Mouse (Mus musculus) common myeloid progenitor, adult 5-6 weeks (primary cell): ENCODE measurements around the gene D17Wsu92e. TPM values are rescaled to one million over a fixed set of nuclear protein-coding genes. Genes with fewer than 3 reads are reported as not detected.

ENCODE experiments used
- ATAC-seq: replicated peaks from 2 replicates; pipeline ENCODE4 v1.8.0; 2016; ENCODE audit warnings: low read depth, mild to moderate bottlenecking, moderate TSS enrichment, inconsistent platforms; ENCODE audit not compliant: poor library complexity, severe bottlenecking
- total RNA-seq: library from RNA; stranded (forward); fragments of 200-1000, 187-1606 nt; gene quantifications from 2 replicates; pipeline ENCODE4 v1.2.3, GENCODE M21; 2017

D17Wsu92e gene
- total RNA-seq, 1 experiment from 2014 or later, result 69.4 TPM

- ATAC-seq, result no peak
These were observed 60.3 kb downstream of the D17Wsu92e start for GRCm38 (mm10) chr17:27760169-27760568.

GRCm38 (mm10) chr17:27751314-27752202, 68.9 kb downstream of the D17Wsu92e start:
- no peak for ATAC-seq

- no peak for ATAC-seq
These were observed 70.0 kb downstream of the D17Wsu92e start for GRCm38 (mm10) chr17:27750451-27750942.

GRCm38 (mm10) chr17:27748123-27748522, 72.3 kb downstream of the D17Wsu92e start:
- no peak for ATAC-seq

- ATAC-seq, result no peak
These were observed 74.0 kb downstream of the D17Wsu92e start for GRCm38 (mm10) chr17:27746446-27746845.

GRCm38 (mm10) chr17:27740961-27741360, 79.5 kb downstream of the D17Wsu92e start:
- no peak for ATAC-seq

GRCm38 (mm10) chr17:27734344-27735073, 85.9 kb downstream of the D17Wsu92e start:
- peak; percentile 37 for ATAC-seq

GRCm38 (mm10) chr17:27732694-27733093, 87.8 kb downstream of the D17Wsu92e start:
- ATAC-seq, result no peak

GRCm38 (mm10) chr17:27732152-27732551, 88.3 kb downstream of the D17Wsu92e start:
- no peak for ATAC-seq

- no peak for ATAC-seq
These were observed 91.7 kb downstream of the D17Wsu92e start, which contains the start of gene Spdef for GRCm38 (mm10) chr17:27728770-27729169. Gene Spdef (minus strand): TSS chr17:27728955.

- no peak for ATAC-seq
These were observed 93.9 kb downstream of the D17Wsu92e start for GRCm38 (mm10) chr17:27726527-27726926.

- ATAC-seq, result no peak
These were observed 95.0 kb downstream of the D17Wsu92e start for GRCm38 (mm10) chr17:27725412-27725811.

- ATAC-seq, result 0 out of 2 replicates have a peak, but pooled peaks have one; percentile 13
These were observed 95.4 kb downstream of the D17Wsu92e start for GRCm38 (mm10) chr17:27725011-27725410.

- peak; percentile 45 for ATAC-seq
These were observed 96.1 kb downstream of the D17Wsu92e start for GRCm38 (mm10) chr17:27724327-27724726.

GRCm38 (mm10) chr17:27721125-27721664, 99.3 kb downstream of the D17Wsu92e start:
- no peak for ATAC-seq

- ATAC-seq, result no peak
These were observed 100.1 kb downstream of the D17Wsu92e start for GRCm38 (mm10) chr17:27720326-27720725.

GRCm38 (mm10) chr17:27719663-27720062, 100.8 kb downstream of the D17Wsu92e start:
- ATAC-seq, result no peak

- no peak for ATAC-seq
These were observed 102.2 kb downstream of the D17Wsu92e start for GRCm38 (mm10) chr17:27718250-27718649.

- ATAC-seq, result peak; percentile 46
These were observed 103.6 kb downstream of the D17Wsu92e start for GRCm38 (mm10) chr17:27716804-27717203.

- no peak for ATAC-seq
These were observed 107.6 kb downstream of the D17Wsu92e start for GRCm38 (mm10) chr17:27712832-27713231.
